Mouse (Mus musculus) retina, postnatal 1 day (tissue): ENCODE measurements around the gene Mrpl14.

Experiments used
- DNase-seq: peaks from one replicate; pipeline ENCODE4 v3.0.0-alpha.2; 2012

The Mrpl14 gene

GRCm38 (mm10) chr17:45686093-45686619, at the start of gene Mrpl14:
Gene Mrpl14, plus strand, starts transcription at chr17:45686322.
- DNase-seq = peak; percentile 96

- no peak for DNase-seq
Measured at GRCm38 (mm10) chr17:45638596-45639295, 47.4 kb upstream of the Mrpl14 start.

- no peak for DNase-seq
Measured at GRCm38 (mm10) chr17:45641981-45642380, 44.1 kb upstream of the Mrpl14 start.

- DNase-seq = peak; percentile 88
Measured at GRCm38 (mm10) chr17:45642701-45643100, 43.4 kb upstream of the Mrpl14 start.

- no peak for DNase-seq
Measured at GRCm38 (mm10) chr17:45644185-45644584, 41.9 kb upstream of the Mrpl14 start.

GRCm38 (mm10) chr17:45653233-45653632, 32.9 kb upstream of the Mrpl14 start:
- DNase-seq = no peak

GRCm38 (mm10) chr17:45655820-45656219, 30.3 kb upstream of the Mrpl14 start:
- DNase-seq = peak; percentile 54

- no peak for DNase-seq
Measured at GRCm38 (mm10) chr17:45659225-45659624, 26.9 kb upstream of the Mrpl14 start, which contains the start of gene Capn11. Gene Capn11, minus strand, starts transcription at chr17:45659325.

- DNase-seq = peak; percentile 88
Measured at GRCm38 (mm10) chr17:45663106-45663919, 22.8 kb upstream of the Mrpl14 start.

- no peak for DNase-seq
Measured at GRCm38 (mm10) chr17:45664608-45665007, 21.5 kb upstream of the Mrpl14 start.

- DNase-seq = no peak
Measured at GRCm38 (mm10) chr17:45666091-45666490, 20.0 kb upstream of the Mrpl14 start.

- DNase-seq = no peak
Measured at GRCm38 (mm10) chr17:45667481-45667880, 18.6 kb upstream of the Mrpl14 start.

- DNase-seq = no peak
Measured at GRCm38 (mm10) chr17:45667986-45668385, 18.1 kb upstream of the Mrpl14 start.

- peak; percentile 14 for DNase-seq
Measured at GRCm38 (mm10) chr17:45671821-45672220, 14.3 kb upstream of the Mrpl14 start.

- no peak for DNase-seq
Measured at GRCm38 (mm10) chr17:45672598-45672997, 13.5 kb upstream of the Mrpl14 start.

GRCm38 (mm10) chr17:45678106-45678505, 8.0 kb upstream of the Mrpl14 start:
- DNase-seq = peak; percentile 78

GRCm38 (mm10) chr17:45680391-45680980, 5.6 kb upstream of the Mrpl14 start:
- DNase-seq = peak; percentile 92

- DNase-seq = peak; percentile 45
Measured at GRCm38 (mm10) chr17:45681588-45681987, 4.5 kb upstream of the Mrpl14 start.

GRCm38 (mm10) chr17:45682843-45683242, 3.3 kb upstream of the Mrpl14 start:
- DNase-seq = no peak

GRCm38 (mm10) chr17:45684667-45685131, 1.4 kb upstream of the Mrpl14 start:
- DNase-seq = no peak

GRCm38 (mm10) chr17:45685171-45686092, 690 bp upstream of the Mrpl14 start:
- DNase-seq = peak; percentile 63

- DNase-seq = peak; percentile 48
Measured at GRCm38 (mm10) chr17:45686716-45687115, 594 bp downstream of the Mrpl14 start, which contains the start of gene Tmem63b. Gene Tmem63b, minus strand, starts transcription at chr17:45686905.
